Mouse (Mus musculus) cerebellum, postnatal 14 days (tissue): ENCODE results near the gene Cul1.

Experiments used
- DNase-seq, 2 experiments: peaks; one replicate each; pipeline ENCODE4 v3.0.0; 2021; ENCODE audit warnings: mixed read lengths in 2 of 2

Gene Cul1

GRCm38 (mm10) chr6:47482027-47482426 is 28.8 kb downstream of the Cul1 start:
- DNase-seq = no peak

GRCm38 (mm10) chr6:47494562-47494961 is 41.4 kb downstream of the Cul1 start:
- DNase-seq = no peak

- DNase-seq = no peak
Observed at GRCm38 (mm10) chr6:47520030-47520429, 66.8 kb downstream of the Cul1 start.

- peak in 1 of 2 experiments; percentile 10 for DNase-seq
Observed at GRCm38 (mm10) chr6:47522431-47522830, 69.2 kb downstream of the Cul1 start.

GRCm38 (mm10) chr6:47525041-47525440 is 71.8 kb downstream of the Cul1 start:
- DNase-seq = no peak

GRCm38 (mm10) chr6:47526446-47526845 is 73.2 kb downstream of the Cul1 start:
- no peak for DNase-seq

- DNase-seq = no peak
Observed at GRCm38 (mm10) chr6:47527129-47527528, 73.9 kb downstream of the Cul1 start.

GRCm38 (mm10) chr6:47527655-47528054 is 74.5 kb downstream of the Cul1 start:
- DNase-seq = no peak

GRCm38 (mm10) chr6:47532547-47532946 is 79.3 kb downstream of the Cul1 start:
- DNase-seq = no peak

GRCm38 (mm10) chr6:47535333-47535732 is 82.1 kb downstream of the Cul1 start:
- DNase-seq = no peak

- DNase-seq = no peak
Observed at GRCm38 (mm10) chr6:47552280-47552679, 99.1 kb downstream of the Cul1 start.

GRCm38 (mm10) chr6:47559287-47559686 is 106.1 kb downstream of the Cul1 start:
- DNase-seq = no peak

GRCm38 (mm10) chr6:47560407-47560806 is 107.2 kb downstream of the Cul1 start:
- no peak for DNase-seq

- no peak for DNase-seq
Observed at GRCm38 (mm10) chr6:47560846-47561245, 107.6 kb downstream of the Cul1 start.

- peak in 1 of 2 experiments; percentile 2 for DNase-seq
Observed at GRCm38 (mm10) chr6:47561426-47561825, 108.2 kb downstream of the Cul1 start.

- peak; percentile 12 for DNase-seq
Observed at GRCm38 (mm10) chr6:47565326-47566035, 112.3 kb downstream of the Cul1 start.

- DNase-seq = no peak
Observed at GRCm38 (mm10) chr6:47572887-47573286, 119.7 kb downstream of the Cul1 start.
